Mouse (Mus musculus) CH12.LX (cell line): ENCODE results near the gene Pabpn1l.

Experiments
- CTCF ChIP-seq, 2 experiments: IDR thresholded peaks in 1 of 2; conservative IDR thresholded peaks in 1 of 2; 2 replicates each; pipeline ENCODE4 v1.5.1; 2011 to 2012; ENCODE audit warnings: low read depth in 2 of 2, low read length in 2 of 2, improper control_type of control experiment in 1 of 2, inconsistent platforms in 1 of 2, mild to moderate bottlenecking in 1 of 2, moderate library complexity in 1 of 2
- EP300 ChIP-seq: IDR thresholded peaks from 2 replicates; pipeline ENCODE4 v1.6.1; 2011; ENCODE audit warnings: low read length, improper control_type of control experiment

- no peak for TF ChIP-seq CTCF (conservative IDR thresholded peaks at IDR 0.05 in 1 of 2, IDR thresholded peaks at IDR 0.05 in 1 of 2; ENCODE audit: low read depth in 2 of 2, low read length in 2 of 2)
- no peak for TF ChIP-seq EP300
Observed at GRCm38 (mm10) chr8:122577116-122577515, 45.4 kb downstream of the Pabpn1l start.
